Mouse (Mus musculus): Measurements from ENCODE around the gene Aldh3a2. TPM values are rescaled to one million over a fixed set of nuclear protein-coding genes. Genes with fewer than 3 reads are reported as not detected.

Aldh3a2 gene
- 1.5 and 2.8 TPM in 2 replicates for polyA plus RNA-seq (2012)

DNA sequence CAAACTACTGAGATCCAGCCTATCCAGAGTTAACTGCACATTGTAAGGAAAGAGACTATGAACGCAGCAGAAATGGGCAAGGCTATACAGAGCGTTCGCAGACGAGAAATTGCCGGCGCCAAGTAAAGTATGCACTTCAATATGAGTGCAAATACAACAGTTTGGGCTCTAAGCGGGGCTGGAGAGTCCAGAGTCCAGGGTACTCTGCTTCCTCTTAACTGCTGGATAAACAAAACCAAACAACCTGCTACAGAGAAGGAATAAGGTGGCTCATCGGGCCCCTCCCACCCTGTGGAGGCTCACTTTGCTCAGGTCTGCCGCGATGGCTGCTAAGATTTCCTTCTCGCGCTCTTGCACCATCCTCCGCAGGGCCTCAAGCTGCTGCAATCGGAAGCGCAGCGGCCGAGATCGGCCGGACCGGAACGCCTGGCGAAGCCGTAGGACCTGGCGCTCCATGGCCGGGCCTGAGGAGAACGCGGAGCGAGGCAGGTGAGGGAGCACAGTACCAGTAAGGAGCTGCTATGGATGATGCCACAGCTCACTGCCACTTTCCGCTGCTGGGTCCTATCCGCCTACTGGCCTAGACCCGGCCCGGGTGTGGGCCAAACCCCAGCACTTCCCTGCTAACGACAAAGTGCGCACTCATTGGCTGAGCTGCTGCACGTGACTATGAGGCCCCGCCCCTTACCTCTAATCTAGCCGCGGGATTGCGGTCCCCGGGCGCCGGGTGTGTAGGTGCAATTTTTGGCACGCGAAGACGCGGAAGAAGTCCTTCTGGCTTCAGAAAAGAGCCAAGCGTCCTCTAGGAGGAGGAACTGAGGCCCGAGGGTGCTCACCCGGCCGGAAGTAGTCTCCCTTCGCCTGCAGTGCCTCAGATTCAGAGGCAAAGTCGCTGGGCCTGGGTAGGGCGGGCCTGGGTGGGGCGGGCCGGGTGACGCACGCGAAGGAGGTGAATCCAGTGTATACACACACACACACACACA, at the start of gene Aldh3a2:
Aldh3a2 (minus strand) TSS at position 914 of the 983 bp plus-strand sequence.
- no peak for TF ChIP-seq GATA1 (IDR thresholded peaks at IDR 0.05; ENCODE audit: low read length)

DNA sequence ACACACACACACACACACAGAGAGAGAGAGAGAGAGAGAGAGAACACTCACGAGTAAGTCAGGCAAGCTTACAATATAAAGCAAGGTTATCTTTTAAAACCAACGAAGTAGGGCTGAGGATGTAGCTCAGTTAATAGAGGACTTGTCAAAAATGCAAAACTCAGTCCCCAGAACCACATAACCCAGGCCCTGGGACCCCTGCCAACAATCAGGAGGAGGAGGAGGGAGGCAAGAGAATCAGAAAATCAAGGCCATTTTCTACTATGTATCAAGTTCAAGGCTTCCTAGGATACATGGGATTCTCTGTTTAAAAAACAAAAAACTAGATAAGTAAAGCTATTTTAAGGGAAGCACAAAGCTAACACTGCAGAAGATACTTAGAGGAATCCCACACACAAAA, 49.6 kb upstream of the Aldh3a2 start:
- no peak for TF ChIP-seq GATA1 (IDR thresholded peaks at IDR 0.05; ENCODE audit: low read length)

- TF ChIP-seq GATA1 (IDR thresholded peaks at IDR 0.05; ENCODE audit: low read length) = no peak
Measured at GRCm38 (mm10) chr11:61310321-61310720, 43.1 kb upstream of the Aldh3a2 start.

DNA sequence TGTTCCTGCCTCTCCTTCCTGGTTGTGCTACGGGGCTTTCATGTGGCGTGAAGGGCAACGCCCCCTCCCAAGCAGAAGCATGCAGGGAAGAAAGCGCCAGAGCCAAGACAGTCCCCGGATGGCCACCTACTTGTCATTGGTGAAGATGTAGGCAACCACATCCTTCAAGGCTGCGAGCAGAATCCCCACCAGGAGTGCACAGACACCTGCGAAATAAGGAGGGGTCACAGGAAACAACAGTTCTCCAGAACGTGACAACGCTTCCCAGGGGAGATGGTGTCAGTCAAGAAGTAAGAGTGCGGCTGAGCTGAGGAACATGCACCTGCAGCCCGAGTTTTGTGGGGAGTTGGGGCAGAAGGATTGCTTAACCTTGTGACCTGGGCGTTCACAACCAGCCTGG, 42.6 kb upstream of the Aldh3a2 start:
- TF ChIP-seq GATA1 (IDR thresholded peaks at IDR 0.05; ENCODE audit: low read length) = no peak

DNA sequence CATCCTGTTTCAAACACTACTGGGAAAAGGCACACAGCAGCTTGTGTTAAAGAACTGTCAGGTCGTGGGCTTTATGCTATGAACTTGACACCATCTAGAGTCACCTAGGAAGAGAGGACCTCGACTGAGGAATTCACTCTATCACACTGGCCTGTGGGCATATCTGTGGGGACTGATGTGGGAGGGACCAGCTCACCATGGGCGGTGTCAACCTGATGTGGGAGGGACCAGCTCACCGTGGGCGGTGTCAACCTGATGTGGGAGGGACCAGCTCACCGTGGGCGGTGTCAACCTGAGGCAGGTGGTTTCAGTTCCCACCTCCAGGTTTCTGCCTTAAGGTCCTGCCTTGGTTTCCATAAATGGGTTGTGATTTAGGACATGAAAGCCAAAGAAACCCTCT, 40.5 kb upstream of the Aldh3a2 start:
- TF ChIP-seq GATA1 (IDR thresholded peaks at IDR 0.05; ENCODE audit: low read length) = no peak

GRCm38 (mm10) chr11:61305377-61305776, 38.1 kb upstream of the Aldh3a2 start:
- no peak for TF ChIP-seq GATA1 (IDR thresholded peaks at IDR 0.05; ENCODE audit: low read length)

- no peak for TF ChIP-seq GATA1 (IDR thresholded peaks at IDR 0.05; ENCODE audit: low read length)
Measured at GRCm38 (mm10) chr11:61300716-61301392, 33.6 kb upstream of the Aldh3a2 start.

DNA sequence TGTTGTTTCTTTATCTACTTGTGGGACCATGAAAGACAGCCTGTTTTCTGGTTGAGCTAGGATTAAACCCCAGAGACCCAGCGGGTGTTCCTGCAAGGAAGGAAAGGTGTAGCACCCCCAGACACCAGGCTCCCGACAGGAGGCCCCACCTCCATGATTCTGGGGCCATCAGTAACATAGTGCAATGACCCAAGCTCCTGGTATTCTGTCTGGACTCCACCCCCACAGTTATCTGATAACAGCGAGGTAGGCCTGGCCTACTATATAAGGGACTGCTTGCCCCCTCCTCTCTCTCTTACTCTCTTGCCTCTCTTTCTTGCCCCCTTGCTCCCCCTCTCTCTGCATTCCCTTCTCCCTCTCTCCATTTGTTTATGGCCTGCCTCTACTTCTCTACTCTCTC, 32.9 kb upstream of the Aldh3a2 start:
- TF ChIP-seq GATA1 (IDR thresholded peaks at IDR 0.05; ENCODE audit: low read length) = no peak

DNA sequence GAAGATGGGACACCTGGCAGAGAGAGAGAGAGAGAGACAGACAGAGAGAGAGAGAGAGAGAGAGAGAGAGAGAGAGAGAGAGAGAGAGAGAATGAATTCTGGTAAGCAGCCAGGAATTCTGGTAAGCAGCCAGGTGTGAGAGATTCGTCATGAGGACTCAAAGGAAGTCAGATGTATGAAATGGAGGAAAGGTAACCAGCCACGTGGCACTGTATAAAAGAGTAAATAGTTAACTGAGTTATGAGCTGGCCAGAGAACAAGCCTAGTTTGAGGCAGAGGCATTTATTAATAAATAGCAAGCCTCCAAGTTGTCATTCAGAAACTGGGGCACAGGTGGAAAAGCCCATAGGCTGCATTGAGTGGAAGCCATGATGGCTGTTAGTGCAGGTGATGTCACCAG, 30.6 kb upstream of the Aldh3a2 start:
- TF ChIP-seq GATA1 (IDR thresholded peaks at IDR 0.05; ENCODE audit: low read length) = no peak

DNA sequence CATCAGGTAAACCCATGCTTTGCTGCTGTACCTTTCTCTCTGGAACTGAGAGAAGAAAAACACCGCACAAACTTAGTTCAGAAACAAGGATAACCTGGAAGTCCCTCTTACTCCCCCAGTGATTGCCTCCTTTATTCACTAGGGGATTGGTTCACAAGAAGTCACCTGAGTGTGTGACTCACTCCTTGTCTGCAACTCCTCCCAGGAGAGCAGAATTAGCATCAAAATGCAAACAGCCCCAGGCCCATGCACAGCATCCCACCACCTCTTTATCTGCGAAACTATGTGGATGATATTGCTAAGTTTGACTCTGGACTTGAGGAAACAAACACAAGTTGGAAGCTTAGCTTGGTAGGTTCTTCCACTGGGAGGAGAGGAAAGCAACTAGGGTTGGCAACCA, 30.1 kb upstream of the Aldh3a2 start:
- no peak for TF ChIP-seq GATA1 (IDR thresholded peaks at IDR 0.05; ENCODE audit: low read length)

DNA sequence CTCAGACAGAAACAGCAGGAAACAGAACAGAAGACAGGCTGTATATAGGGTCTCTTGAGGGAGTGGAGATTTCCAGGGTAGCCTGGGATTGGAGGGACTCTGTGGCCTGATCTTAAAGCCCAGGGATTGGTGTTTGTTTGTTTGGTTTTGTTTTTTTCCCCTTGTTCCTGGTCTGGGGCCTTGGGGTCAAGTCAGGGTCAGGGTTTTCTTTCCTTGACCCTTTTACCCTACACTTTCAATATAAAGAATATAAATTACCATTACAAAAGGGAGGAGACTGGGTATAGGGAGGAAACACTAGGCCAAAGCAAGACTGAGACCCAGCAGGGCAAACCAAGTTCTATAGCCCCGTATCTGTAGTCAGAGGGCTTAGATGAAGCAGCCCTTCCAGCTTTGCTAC, 29.3 kb upstream of the Aldh3a2 start:
- TF ChIP-seq GATA1 (IDR thresholded peaks at IDR 0.05; ENCODE audit: low read length) = no peak

GRCm38 (mm10) chr11:61295556-61295955, 28.3 kb upstream of the Aldh3a2 start:
- TF ChIP-seq GATA1 (IDR thresholded peaks at IDR 0.05; ENCODE audit: low read length) = no peak

- no peak for TF ChIP-seq GATA1 (IDR thresholded peaks at IDR 0.05; ENCODE audit: low read length)
Measured at GRCm38 (mm10) chr11:61294431-61294830, 27.2 kb upstream of the Aldh3a2 start.

DNA sequence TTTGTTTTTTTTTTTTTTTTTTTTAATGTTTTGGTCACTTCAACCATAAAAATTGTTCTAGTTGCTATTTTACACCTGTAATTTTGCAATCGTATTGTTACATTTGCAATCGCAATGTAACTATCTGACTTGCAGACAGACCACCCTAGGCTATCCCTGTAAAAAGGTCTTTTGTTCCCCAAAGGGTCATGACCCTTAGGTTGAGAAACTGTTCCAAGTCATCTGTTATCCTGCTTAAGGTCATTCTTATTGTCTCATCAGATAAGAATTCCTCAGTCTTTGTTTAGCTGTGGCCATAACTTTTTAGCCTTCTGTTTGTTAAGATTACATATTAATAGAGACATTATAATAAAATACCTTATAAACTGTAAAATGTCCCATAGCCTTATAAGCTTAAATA, 26.0 kb upstream of the Aldh3a2 start:
- TF ChIP-seq GATA1 (IDR thresholded peaks at IDR 0.05; ENCODE audit: low read length) = no peak

- no peak for TF ChIP-seq GATA1 (IDR thresholded peaks at IDR 0.05; ENCODE audit: low read length)
Measured at GRCm38 (mm10) chr11:61284323-61284722, 17.1 kb upstream of the Aldh3a2 start.

DNA sequence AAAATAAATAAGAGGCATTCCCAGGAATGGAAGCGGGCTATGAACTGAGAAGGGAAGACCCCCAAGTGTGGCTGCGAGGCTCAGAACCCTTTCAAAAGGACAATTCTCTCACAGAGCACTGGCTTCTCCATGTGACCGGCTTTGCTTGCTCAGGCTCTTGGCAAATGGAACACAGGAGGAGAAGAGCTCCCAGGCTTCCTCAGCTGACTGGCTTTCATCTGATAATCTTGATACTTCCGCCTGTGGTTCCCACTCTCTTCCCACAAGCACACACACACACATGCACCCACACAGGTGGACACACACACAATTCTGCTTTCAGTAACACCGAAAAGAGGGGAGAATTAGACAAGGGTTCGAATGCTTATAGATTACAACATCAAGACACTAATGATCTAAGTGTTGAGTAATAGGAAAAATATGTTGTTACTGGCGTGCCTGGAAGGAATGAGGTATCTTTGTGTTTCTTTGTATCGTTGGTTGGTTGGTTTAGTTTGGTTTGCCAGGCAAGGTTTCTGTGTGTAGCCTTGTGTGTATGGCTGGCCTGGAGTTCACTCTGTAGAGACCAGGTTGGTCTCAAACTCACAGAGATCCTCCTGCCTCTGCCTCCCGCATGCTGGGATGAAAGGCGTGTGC, 16.3 kb upstream of the Aldh3a2 start:
- TF ChIP-seq GATA1 (IDR thresholded peaks at IDR 0.05; ENCODE audit: low read length) = no peak
